Mouse (Mus musculus) neural tube, embryonic 14.5 days (tissue): ENCODE results near the gene Slc30a6. TPM values are rescaled to one million over a fixed set of nuclear protein-coding genes. Genes with fewer than 3 reads are reported as not detected.
"Not testable (repeated sequence)": the region's sequence is repeated elsewhere in the genome, so short reads cannot be mapped to it uniquely, and the experiment has no call there.

Experiments
- ATAC-seq: fragments of 200-750 bp; cut with Nextera tagmentation; 2 replicates; pipeline ENCODE4 v1.8.0; 2017; ENCODE audit warnings: low read depth, mild to moderate bottlenecking, moderate TSS enrichment, moderate library complexity
- H3K27ac ChIP-seq: fragments of 300-500 bp; sonication (generic); 2 replicates; pipeline ENCODE4 v1.5.1; 2014; ENCODE audit warnings: low read depth, mild to moderate bottlenecking, control low read depth, low read length, moderate library complexity, mixed read lengths
- H3K27me3 ChIP-seq: fragments of 300-500 bp; sonication (generic); 2 replicates; pipeline ENCODE4 v1.6.1; 2014; ENCODE audit warnings: low read length; ENCODE audit not compliant: control insufficient read depth, insufficient read depth
- H3K36me3 ChIP-seq: fragments of 300-500 bp; sonication (generic); 2 replicates; pipeline ENCODE4 v1.6.1; 2014; ENCODE audit warnings: low read length, mixed read lengths; ENCODE audit not compliant: control insufficient read depth, insufficient read depth
- H3K4me1 ChIP-seq: fragments of 300-500 bp; sonication (generic); 2 replicates; pipeline ENCODE4 v1.6.1; 2014; ENCODE audit warnings: low read length; ENCODE audit not compliant: control insufficient read depth, insufficient read depth
- H3K4me2 ChIP-seq: fragments of 300-500 bp; sonication (generic); 2 replicates; pipeline ENCODE4 v1.6.1; 2014; ENCODE audit warnings: mild to moderate bottlenecking, low read depth, low read length, control low read depth
- H3K4me3 ChIP-seq: fragments of 300-500 bp; sonication (generic); 2 replicates; pipeline ENCODE4 v1.5.1; 2014; ENCODE audit warnings: low read depth, low read length, control low read depth, mixed read lengths
- H3K9ac ChIP-seq: fragments of 300-500 bp; sonication (generic); replicated peaks from 2 replicates; pipeline ENCODE4 v1.6.1; 2014; ENCODE audit warnings: low read depth, mild to moderate bottlenecking, control low read depth, low read length, mixed read lengths
- H3K9me3 ChIP-seq: fragments of 300-500 bp; sonication (generic); 2 replicates; pipeline ENCODE4 v1.6.1; 2016; ENCODE audit warnings: low read length; ENCODE audit not compliant: control insufficient read depth
- WGBS: fragments of 180-500 bp; shearing (Covaris S2); extraction: QIAGEN DNeasy Blood & Tissue Kit; methylation state at CpG from one replicate; pipeline ENCODE4 v1.1.7; 2014; 5-methylcytosine and 5-hydroxymethylcytosine counted together
- polyA plus RNA-seq: library from polyadenylated mRNA; unstranded; fragments of >200 nt; fragmentation: Nextera tagmentation; extraction: Ambion mirVana; gene quantifications from 2 replicates; pipeline ENCODE4 v1.2.1, GENCODE M21; 2014

Slc30a6 gene
- polyA plus RNA-seq, 1 experiment from 2014 or later: 34.3 TPM

- H3K4me2 ChIP-seq: no peak overlapping the region
- no peak for ATAC-seq
- H3K9me3 ChIP-seq: no peaks in the 10 kb centered on the region
- no peaks in the 10 kb centered on the region for H3K27me3 ChIP-seq
- WGBS: 77% methylated on average over 10 of the region's 10 CpGs
- no peak overlapping the region for H3K9ac ChIP-seq
- H3K36me3 ChIP-seq: no peaks in the 10 kb centered on the region
- H3K4me1 ChIP-seq: no peaks in the 10 kb centered on the region
- H3K4me3 ChIP-seq: no peak overlapping the region
- no peak overlapping the region for H3K27ac ChIP-seq
Measured at GRCm38 (mm10) chr17:74457972-74458677, 62.7 kb downstream of the Slc30a6 start.

- H3K4me2 ChIP-seq: no peak within 1 kb of the TSS
- no peaks in the 10 kb centered on the region for H3K4me1 ChIP-seq
- H3K4me3 ChIP-seq: no peak within 1 kb of the TSS
- H3K27ac ChIP-seq: no peak within 1 kb of the TSS
- no peak within 1 kb of the TSS for H3K9ac ChIP-seq
- no peaks in the 10 kb centered on the region for H3K36me3 ChIP-seq
- H3K27me3 ChIP-seq: no peaks in the 10 kb centered on the region
- 52% methylated on average over 8 of the region's 8 CpGs for WGBS
- ATAC-seq: no peak
- no peaks in the 10 kb centered on the region for H3K9me3 ChIP-seq
Measured at GRCm38 (mm10) chr17:74458711-74459408, 63.5 kb downstream of the Slc30a6 start, which contains the start of gene Nlrc4. Gene Nlrc4 (minus strand): TSS chr17:74459142.

- H3K9me3 ChIP-seq: no peaks in the 10 kb centered on the region
- no peak overlapping the region for H3K9ac ChIP-seq
- no peaks in the 10 kb centered on the region for H3K36me3 ChIP-seq
- H3K4me2 ChIP-seq: no peak overlapping the region
- no peaks in the 10 kb centered on the region for H3K27me3 ChIP-seq
- no peak overlapping the region for H3K27ac ChIP-seq
- ATAC-seq: no peak
- H3K4me3 ChIP-seq: no peak overlapping the region
- H3K4me1 ChIP-seq: no peaks in the 10 kb centered on the region
Measured at GRCm38 (mm10) chr17:74463510-74463909, 68.1 kb downstream of the Slc30a6 start.

DNA sequence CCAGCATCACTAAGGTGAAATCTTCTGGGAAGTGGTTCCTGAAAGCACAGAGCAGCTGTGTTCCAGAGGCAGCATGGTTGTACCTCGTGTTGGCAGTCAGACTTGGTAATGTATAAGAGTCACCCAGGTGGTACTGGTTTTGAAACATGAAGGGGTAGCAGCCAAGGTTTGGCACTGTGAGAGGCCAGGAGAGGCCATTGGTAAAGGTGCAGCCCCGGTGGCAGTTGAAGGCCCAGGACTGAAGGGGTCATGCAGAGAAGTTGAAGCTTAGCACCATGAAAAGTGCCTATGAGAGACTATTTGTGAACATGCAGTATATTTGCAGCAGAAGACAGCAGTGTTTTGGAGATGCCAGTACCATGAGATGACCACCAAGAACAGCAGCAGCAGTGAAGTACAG is 72.6 kb downstream of the Slc30a6 start:
- WGBS: 92% methylated on average over 2 of the region's 2 CpGs
- not testable (repeated sequence) for H3K4me1 ChIP-seq, ATAC-seq, H3K9ac ChIP-seq, H3K27ac ChIP-seq, H3K4me2 ChIP-seq, H3K27me3 ChIP-seq, H3K36me3 ChIP-seq, H3K9me3 ChIP-seq, H3K4me3 ChIP-seq

DNA sequence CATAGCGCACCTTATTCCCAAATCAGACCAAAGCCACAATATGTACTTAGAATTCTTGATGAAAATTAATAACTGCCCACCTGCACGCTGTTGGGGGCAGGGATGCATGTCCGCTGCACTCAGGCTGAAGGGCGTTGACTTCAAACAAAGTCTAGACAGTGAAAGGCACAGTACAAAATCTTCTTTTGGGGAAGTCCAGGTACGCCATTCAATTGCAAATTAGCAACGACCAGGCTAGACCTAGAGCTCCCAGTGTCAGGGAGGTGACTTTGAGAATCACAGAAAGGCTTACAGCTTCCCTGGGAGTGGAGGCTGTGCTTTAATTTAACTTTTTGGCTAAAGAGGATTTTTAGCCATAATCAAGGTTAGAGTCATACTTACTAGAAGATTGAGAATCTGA is 74.7 kb downstream of the Slc30a6 start:
- not testable (repeated sequence) for H3K27ac ChIP-seq

More for the DNA sequence above, 74.7 kb downstream of the Slc30a6 start:
- not testable (repeated sequence) for H3K4me1 ChIP-seq, H3K4me2 ChIP-seq, H3K9me3 ChIP-seq, ATAC-seq, H3K27me3 ChIP-seq, H3K9ac ChIP-seq, H3K4me3 ChIP-seq, H3K36me3 ChIP-seq
- WGBS: 80% methylated on average over 6 of the region's 6 CpGs

Other genes with a start within 250 kb of the Slc30a6 start
- gene Memo1, start 100.1 kb upstream of the Slc30a6 start, polyA plus RNA-seq: 65.7 and 65.8 TPM in 2 replicates
- 225 and 237 TPM in 2 replicates for gene Dpy30, start 71.7 kb upstream of the Slc30a6 start, polyA plus RNA-seq
- gene Spast, start 56.6 kb upstream of the Slc30a6 start, polyA plus RNA-seq: 48.5 and 51.5 TPM in 2 replicates
- 0.43 and 0.46 TPM in 2 replicates for gene Nlrc4, start 63.5 kb downstream of the Slc30a6 start, polyA plus RNA-seq
- gene Yipf4, start 93.9 kb downstream of the Slc30a6 start, polyA plus RNA-seq: 59.1 and 62.0 TPM in 2 replicates
- 106 and 117 TPM in 2 replicates for gene Birc6, start 132.7 kb downstream of the Slc30a6 start, polyA plus RNA-seq